Mouse (Mus musculus) A20 (cell line): ENCODE data around the gene Psg23.
"Not testable (repeated sequence)": the region's sequence is repeated elsewhere in the genome, so short reads cannot be mapped to it uniquely, and the experiment has no call there.

Experiments
- DNase-seq: peaks from one replicate; pipeline ENCODE4 v3.0.0-alpha.2; 2011; ENCODE audit warnings: low read depth, low spot score

Gene Psg23

DNA sequence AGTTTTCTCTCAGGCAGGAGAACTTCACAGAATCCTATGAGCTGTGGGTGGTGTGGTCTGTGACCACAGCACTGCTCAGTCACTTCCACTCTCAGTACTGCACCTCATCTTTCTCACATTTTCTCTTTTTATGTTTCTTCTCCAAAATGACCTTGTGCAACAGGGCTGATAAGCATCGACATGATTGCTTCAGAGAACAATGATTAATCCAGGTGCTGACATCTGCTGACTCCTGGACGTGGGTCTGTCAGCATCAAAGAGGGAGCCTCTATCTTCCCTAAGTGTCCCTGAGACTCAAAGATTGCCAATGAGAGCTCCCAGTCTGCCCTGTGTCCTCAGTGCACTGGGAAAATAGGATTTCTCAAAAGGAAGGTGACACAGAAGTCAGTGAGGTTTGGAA, at the start of gene Psg23:
TSS of gene Psg23 (minus strand) at position 101 of the 400 bp plus-strand sequence.
- DNase-seq = not testable (repeated sequence)

DNA sequence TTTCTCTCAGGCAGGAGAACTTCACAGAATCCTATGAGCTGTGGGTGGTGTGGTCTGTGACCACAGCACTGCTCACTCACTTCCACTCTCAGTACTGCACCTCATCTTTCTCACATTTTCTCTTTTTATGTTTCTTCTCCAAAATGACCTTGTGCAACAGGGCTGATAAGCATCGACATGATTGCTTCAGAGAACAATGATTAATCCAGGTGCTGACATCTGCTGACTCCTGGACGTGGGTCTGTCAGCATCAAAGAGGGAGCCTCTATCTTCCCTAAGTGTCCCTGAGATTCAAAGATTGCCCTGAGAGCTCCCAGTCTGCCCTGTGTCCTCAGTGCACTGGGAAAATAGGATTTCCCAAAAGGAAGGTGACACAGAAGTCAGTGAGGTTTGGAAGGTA, 40.3 kb upstream of the Psg23 start, which contains the start of gene Psg21:
TSS of gene Psg21 (minus strand) at position 101 of the 400 bp plus-strand sequence.
- not testable (repeated sequence) for DNase-seq

DNA sequence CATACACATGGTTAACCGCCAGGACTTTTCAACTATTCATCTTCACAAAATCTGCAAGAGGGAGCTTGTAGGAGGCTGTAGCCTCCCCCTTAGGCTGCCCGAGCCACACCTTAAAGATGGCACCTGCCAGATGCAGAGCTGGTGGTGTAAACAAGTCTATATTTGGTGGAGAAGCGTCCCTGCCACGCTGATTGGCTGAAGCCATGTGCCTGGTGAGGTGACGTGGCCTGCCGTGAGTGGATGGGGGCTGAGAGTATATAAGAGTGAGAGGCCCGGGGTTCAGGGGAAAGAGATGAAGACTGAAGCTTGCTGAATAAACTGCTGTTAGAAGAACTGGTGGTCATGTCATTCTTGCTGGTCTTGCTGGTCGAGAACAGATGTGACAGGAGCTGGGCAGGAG, 10.6 kb upstream of the Psg23 start:
- not testable (repeated sequence) for DNase-seq

DNA sequence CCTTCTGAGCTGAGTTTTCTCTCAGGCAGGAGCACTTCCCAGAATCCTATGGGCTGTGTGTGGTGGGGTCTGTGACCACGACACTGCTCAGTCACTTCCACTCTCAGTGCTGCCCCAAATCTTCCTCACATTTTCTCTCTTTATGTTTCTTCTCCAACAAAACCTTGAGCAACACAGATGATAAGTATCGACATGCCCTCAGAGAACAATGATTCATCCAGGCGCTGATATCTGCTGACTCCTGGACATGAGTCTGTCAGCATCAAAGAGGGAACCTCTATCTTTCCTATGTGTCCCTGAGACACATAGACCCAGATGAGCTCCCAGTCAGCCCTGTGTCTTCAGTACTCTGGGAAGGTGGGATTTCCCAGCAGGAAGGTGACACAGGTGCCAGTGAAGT, 49.1 kb downstream of the Psg23 start, which contains the start of gene Psg27:
TSS of gene Psg27 (minus strand) at position 101 of the 400 bp plus-strand sequence.
- no peak for DNase-seq

DNA sequence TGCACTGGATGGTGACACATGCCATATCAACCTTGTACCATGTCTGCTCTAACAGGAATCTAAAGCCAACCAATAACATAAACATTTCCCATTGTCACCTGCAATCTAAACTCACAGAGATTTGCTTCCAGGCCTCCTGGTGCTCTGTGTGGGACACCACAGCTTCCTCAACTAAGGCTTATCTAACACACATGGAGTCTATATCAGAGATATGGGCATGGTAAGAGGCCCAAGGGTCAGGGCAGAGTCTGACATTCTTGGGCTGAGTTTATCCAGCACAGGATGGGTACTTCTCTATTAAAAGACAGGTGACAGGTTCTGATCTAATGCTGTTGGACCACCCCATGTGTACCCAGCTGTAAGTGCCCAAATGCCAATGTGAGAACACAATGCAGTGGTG, 56.5 kb downstream of the Psg23 start:
- no peak for DNase-seq
